Mouse (Mus musculus) thymus, postnatal 14 days (tissue): ENCODE measurements at regions not wholly inside any gene's neighbourhood (a gene's known extent, or its start where the extent isn't known, plus 50 kb on each side); places are given as distances from the start of the nearest gene placed in this dataset.
A peak's percentile ranks its signal among the peaks of the same experiment; 100 is the strongest.

Source experiments
- DNase-seq: peaks from one replicate; pipeline ENCODE4 v3.0.0; 2021

GRCm38 (mm10) chr13:84345791-84346511 is 123.9 kb downstream of the Tmem161b start:
- no peak for DNase-seq

GRCm38 (mm10) chr13:84346569-84346968 is 124.5 kb downstream of the Tmem161b start:
- no peak for DNase-seq

DNA sequence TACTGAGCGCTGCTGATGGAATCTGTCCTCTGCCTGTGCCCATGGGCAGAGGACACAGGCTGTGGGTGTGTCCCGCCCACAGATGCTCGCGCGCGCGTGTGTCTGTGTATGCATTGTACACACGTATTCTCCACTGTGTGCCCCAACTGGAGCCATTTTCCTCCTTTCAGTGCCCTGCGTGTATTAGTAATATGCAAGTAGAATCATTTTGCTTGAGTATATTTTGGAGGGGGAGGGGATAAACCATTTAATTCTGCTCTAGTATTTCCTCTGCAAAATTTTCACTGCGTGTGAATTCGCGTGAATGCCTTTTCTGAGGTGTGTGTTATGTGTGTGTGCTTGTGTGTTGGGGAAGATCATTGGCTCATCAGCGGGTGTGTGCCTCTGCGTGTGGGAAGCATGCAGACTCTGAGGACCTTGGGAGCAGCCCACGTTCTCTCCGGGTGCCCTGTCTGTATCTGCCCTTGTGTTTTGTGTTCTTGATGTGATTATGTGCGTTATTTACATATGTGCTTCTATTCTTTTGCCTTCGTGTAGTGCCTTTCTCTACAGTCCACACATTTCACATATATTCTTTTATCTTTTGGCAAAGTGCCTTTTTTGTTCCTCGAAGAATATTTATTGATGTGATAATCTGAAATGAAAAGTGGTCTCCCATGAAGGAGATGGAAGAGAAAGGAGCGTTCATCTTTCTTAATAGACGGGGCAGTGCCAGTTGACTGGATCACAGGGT is 125.3 kb downstream of the Tmem161b start:
- peak; percentile 20 for DNase-seq

DNA sequence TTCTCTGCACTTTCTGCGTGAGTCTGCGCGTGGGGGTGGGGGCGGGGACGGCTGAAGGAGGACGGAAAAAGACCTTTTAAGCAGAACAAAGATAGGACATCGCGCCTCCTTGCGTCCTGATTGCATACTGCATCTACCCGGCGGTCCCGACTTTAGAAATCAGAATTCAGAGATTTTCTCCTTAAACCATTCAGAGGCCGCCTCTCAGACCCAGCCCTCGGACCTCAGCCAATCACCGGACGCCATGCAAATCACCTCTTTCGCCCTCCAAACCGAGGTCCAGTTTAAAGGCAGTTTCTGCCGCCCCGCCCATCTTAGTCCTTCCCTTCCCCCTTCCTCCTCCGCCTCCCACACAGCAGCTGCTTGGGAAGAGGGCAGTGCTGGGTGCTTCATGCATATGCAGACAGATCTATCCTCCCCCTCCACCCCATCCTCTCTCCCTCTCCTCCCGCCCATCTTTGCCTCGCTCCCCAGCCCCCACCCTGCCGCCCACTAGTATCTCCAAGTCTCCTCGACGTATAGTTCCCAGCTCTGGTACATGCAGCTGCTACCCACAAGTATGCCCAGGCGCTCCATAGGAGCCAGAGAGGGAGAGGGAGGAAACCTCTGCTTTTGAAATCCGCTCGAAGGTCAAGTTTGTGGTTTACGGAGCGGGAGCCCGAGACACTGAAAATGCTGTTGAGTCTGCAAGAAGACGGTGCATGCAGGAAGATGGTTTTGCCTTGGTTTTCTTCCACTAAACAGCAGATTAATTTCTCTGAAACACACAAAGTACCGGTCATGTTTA is 126.0 kb downstream of the Tmem161b start:
- DNase-seq = peak; percentile 82

DNA sequence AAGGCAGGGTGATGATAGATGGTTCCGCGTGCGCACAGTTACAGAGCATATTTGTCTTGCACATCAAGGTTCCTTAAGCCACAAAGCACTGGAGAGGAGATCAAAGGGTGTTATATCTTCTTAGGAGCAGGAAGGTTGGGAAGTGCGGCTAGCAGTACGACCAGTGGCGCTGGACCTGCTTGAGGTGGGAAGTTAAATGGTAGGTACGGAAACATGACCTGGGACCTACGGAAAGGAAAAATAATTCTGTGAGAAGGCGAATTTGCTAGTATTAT is 126.5 kb downstream of the Tmem161b start:
- no peak for DNase-seq

GRCm38 (mm10) chr13:84349001-84349720 is 127.1 kb downstream of the Tmem161b start:
- DNase-seq = peak; percentile 40

- no peak for DNase-seq
Observed at GRCm38 (mm10) chr13:84349721-84350040, 127.6 kb downstream of the Tmem161b start.

DNA sequence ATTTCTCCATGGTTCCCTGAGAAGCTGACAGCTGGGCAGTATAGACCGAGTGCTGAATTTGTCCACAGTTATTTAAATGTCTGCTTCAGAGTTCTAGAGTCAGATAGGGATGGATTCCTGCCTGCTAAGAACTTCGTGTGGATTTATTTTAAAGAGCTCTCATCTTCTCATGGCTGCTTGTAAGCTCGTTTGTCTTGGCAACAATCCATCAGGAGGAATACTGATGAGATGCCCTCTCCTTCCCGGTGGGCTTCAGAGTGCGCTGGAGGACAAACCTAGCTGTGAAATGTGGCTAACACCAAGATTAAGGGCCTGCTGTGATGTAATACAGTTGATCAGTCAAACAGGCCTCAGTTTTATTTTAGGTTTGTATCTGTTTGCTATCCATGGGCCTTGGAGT is 128.7 kb downstream of the Tmem161b start:
- no peak for DNase-seq

DNA sequence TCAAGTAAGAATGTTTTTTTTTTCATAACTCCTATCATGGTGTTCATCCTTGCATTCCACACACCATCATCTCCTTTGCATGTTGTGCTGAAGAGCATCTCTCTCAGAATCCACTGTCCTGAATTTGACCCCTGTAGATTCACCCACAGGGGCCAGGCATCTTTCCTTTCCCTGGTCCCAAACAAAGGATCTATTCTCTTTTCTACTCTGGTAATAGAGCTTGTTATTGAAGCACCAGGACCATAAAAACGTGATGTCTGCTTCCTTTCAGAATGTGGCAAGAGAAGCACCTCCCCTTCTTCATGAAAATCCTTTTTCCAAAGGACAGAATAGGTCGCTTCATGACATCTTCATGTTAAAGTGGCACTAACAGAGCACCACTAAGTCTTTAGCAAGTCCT is 134.4 kb downstream of the Tmem161b start:
- DNase-seq = no peak

GRCm38 (mm10) chr13:84360536-84360935 is 138.4 kb downstream of the Tmem161b start:
- DNase-seq = no peak

- peak; percentile 13 for DNase-seq
Observed at GRCm38 (mm10) chr13:84364069-84364468, 142.0 kb downstream of the Tmem161b start.

- DNase-seq = no peak
Observed at GRCm38 (mm10) chr13:84365503-84365902, 143.4 kb downstream of the Tmem161b start.

DNA sequence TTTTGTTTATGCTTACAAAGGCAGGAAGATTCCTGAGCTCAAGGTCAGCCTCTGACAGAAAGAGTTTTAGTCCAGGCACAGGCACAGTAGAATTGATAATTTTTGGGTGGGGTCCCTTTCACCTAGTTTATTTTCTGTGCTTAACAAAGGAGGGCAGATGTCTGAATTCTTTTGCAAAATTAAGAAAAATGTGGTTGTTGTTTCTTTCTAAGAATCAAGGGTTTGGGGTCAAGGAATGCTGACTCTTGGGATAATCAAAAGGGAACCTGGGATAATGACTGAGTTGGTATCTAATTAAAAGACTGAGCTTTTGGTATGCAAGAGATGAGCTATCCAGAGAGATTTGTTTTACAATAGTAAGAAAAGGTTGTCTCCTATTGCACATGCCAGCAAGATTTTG is 143.9 kb downstream of the Tmem161b start:
- no peak for DNase-seq

GRCm38 (mm10) chr13:84366839-84367238 is 144.7 kb downstream of the Tmem161b start:
- DNase-seq = no peak

DNA sequence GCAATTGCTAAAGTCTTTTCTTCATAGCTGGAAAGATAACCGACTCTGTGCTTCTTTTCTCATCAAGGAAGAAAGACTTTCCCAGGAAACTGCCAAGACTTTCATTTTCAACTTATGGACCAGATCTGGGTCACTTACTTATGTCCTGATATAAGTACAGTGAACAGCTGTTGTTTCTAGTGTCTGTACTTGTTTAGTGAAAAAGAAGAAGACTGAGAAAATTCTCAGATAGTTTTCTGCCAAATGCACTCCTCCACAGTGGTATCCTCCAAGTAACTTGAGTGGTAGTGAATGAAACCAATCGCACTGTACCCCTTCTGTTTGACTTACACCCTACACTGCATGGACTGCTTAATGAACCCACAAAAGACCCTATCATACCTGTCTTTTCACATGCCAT is 146.1 kb downstream of the Tmem161b start:
- no peak for DNase-seq

- DNase-seq = no peak
Observed at GRCm38 (mm10) chr13:84374711-84375257, 152.7 kb downstream of the Tmem161b start.

GRCm38 (mm10) chr13:84375941-84376340 is 153.8 kb downstream of the Tmem161b start:
- no peak for DNase-seq

DNA sequence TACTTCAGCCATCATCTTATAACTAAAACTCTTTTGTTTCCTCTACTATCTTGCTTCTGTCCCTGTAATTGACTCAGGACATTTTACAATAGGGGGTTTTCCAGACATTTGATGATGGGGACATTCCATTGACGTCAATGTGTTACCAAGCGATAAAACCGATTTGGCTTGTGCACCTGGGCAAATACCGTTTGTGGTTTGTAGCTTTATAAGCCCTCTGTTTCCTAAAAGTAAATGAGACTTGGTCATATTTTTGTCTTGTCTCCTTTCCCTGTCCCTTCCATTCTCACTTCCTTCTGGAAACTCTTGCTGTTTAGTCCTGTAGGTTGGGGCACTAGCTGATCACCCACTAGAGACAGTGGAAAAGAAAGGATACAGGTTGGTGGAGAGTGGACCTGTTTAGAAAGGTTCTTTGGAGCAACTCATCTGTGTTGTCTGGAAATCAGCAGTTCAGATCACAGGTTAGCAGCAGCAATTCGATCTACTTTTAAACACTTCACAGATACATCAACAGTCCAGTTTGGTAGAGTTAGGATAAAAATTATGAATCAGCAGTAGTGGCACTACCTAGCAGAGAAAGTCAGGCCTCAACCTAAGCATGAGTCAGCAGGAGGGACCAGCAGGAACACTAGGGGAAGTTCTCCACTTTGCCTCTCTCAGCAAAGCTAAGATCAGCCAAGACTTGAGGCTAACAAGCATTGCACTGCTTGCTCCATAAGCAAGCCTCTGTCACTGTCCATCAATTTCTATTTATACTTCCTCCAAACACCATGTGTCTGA is 156.6 kb downstream of the Tmem161b start:
- DNase-seq = no peak

DNA sequence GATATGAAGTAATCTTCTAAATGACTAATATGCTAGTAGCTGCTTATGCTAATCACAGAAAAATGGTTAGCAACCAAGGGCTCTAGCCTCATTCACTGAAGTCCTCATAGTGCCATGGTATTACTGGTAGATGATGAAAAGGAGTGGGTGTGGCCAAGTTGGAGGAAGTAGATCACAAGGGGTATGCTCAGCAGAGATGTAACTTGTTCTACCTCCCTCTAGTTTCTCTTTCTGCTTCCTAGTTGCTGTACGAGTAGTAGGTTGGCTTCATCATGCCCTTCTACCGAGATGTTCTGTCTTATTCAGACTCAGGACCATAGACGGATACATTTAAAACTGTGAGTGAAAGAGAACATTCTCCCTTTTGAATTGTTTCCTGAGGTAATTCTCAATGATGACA is 169.5 kb downstream of the Tmem161b start:
- no peak for DNase-seq

- peak; percentile 38 for DNase-seq
Observed at GRCm38 (mm10) chr13:84398476-84399344, 176.6 kb downstream of the Tmem161b start.
